Mouse (Mus musculus): Measurements from ENCODE around the gene Btbd9. TPM values are rescaled to one million over a fixed set of nuclear protein-coding genes. Genes with fewer than 3 reads are reported as not detected.
"Not testable (repeated sequence)": the region's sequence is repeated elsewhere in the genome, so short reads cannot be mapped to it uniquely, and the experiment has no call there.

Gene Btbd9
- polyA plus RNA-seq, 1 experiment from 2014 or later = 59.7 TPM

- H3K27me3 ChIP-seq (ENCODE audit: control insufficient read depth, insufficient read depth, low read length) = no peaks in the 10 kb centered on the region
Measured at GRCm38 (mm10) chr17:30513034-30513433, 63.3 kb downstream of the Btbd9 start.

GRCm38 (mm10) chr17:30512531-30512930 is 63.8 kb downstream of the Btbd9 start:
- DNase-seq (ENCODE audit: low spot score, missing footprints) (no peak), ATAC-seq (ENCODE audit: low FRiP score) (no peak)
- Histone ChIP-seq H3K9ac (ENCODE audit: low read length) (no peak overlapping the region), H3K4me2 (no peak overlapping the region), H3K4me3 (ENCODE audit: low read depth, low read length) (no peak overlapping the region), H3K36me3 (ENCODE audit: control insufficient read depth, insufficient read depth, low read length) (no peaks in the 10 kb centered on the region), H3K27me3 (ENCODE audit: control insufficient read depth, insufficient read depth, low read length) (no peaks in the 10 kb centered on the region), H3K9me3 (ENCODE audit: control insufficient read depth, low read length) (no peaks in the 10 kb centered on the region), H3K4me1 (ENCODE audit: control insufficient read depth, insufficient read depth, low read length) (peaks cover 9% of the 10 kb centered on the region), H3K27ac (ENCODE audit: low read depth, low read length) (no peak overlapping the region)
- WGBS = 92% methylated on average over 7 of the region's 7 CpGs

More at GRCm38 (mm10) chr17:30513034-30513433, 63.3 kb downstream of the Btbd9 start:
- 90% methylated on average over 9 of the region's 9 CpGs for WGBS
- H3K4me2 ChIP-seq = no peak overlapping the region
- no peaks in the 10 kb centered on the region for H3K36me3 ChIP-seq (ENCODE audit: control insufficient read depth, insufficient read depth, low read length)
- H3K9ac ChIP-seq (ENCODE audit: low read length) = no peak overlapping the region
- no peak overlapping the region for H3K4me3 ChIP-seq (ENCODE audit: low read depth, low read length)
- peaks cover 6% of the 10 kb centered on the region for H3K4me1 ChIP-seq (ENCODE audit: control insufficient read depth, insufficient read depth, low read length)
- no peak for DNase-seq (ENCODE audit: low spot score, missing footprints)
- ATAC-seq (ENCODE audit: low FRiP score) = no peak
- H3K27ac ChIP-seq (ENCODE audit: low read depth, low read length) = no peak overlapping the region
- H3K9me3 ChIP-seq (ENCODE audit: control insufficient read depth, low read length) = no peaks in the 10 kb centered on the region

- no peak overlapping the region for H3K27ac ChIP-seq (ENCODE audit: low read depth, low read length)
- ATAC-seq (ENCODE audit: low FRiP score) = no peak
- no peaks in the 10 kb centered on the region for H3K36me3 ChIP-seq (ENCODE audit: control insufficient read depth, insufficient read depth, low read length)
- H3K27me3 ChIP-seq (ENCODE audit: control insufficient read depth, insufficient read depth, low read length) = no peaks in the 10 kb centered on the region
- WGBS = 80% methylated on average over 4 of the region's 4 CpGs
- no peaks in the 10 kb centered on the region for H3K9me3 ChIP-seq (ENCODE audit: control insufficient read depth, low read length)
- no peak overlapping the region for H3K4me3 ChIP-seq (ENCODE audit: low read depth, low read length)
- no peak overlapping the region for H3K4me2 ChIP-seq
- peaks cover 14% of the 10 kb centered on the region for H3K4me1 ChIP-seq (ENCODE audit: control insufficient read depth, insufficient read depth, low read length)
- no peak overlapping the region for H3K9ac ChIP-seq (ENCODE audit: low read length)
- no peak for DNase-seq (ENCODE audit: low spot score, missing footprints)
Measured at GRCm38 (mm10) chr17:30512007-30512406, 64.3 kb downstream of the Btbd9 start.

GRCm38 (mm10) chr17:30511399-30511798 is 64.9 kb downstream of the Btbd9 start:
- H3K36me3 ChIP-seq (ENCODE audit: control insufficient read depth, insufficient read depth, low read length) = no peaks in the 10 kb centered on the region
- H3K27me3 ChIP-seq (ENCODE audit: control insufficient read depth, insufficient read depth, low read length) = no peaks in the 10 kb centered on the region
- no peak overlapping the region for H3K27ac ChIP-seq (ENCODE audit: low read depth, low read length)
- H3K4me2 ChIP-seq = no peak overlapping the region
- H3K4me3 ChIP-seq (ENCODE audit: low read depth, low read length) = no peak overlapping the region
- WGBS = 88% methylated on average over 6 of the region's 6 CpGs
- no peak for DNase-seq (ENCODE audit: low spot score, missing footprints)
- no peak for ATAC-seq (ENCODE audit: low FRiP score)
- H3K9ac ChIP-seq (ENCODE audit: low read length) = no peak overlapping the region
- H3K4me1 ChIP-seq (ENCODE audit: control insufficient read depth, insufficient read depth, low read length) = peaks cover 18% of the 10 kb centered on the region
- H3K9me3 ChIP-seq (ENCODE audit: control insufficient read depth, low read length) = no peaks in the 10 kb centered on the region

- H3K4me3 ChIP-seq (ENCODE audit: low read depth, low read length) = no peak overlapping the region
- H3K4me1 ChIP-seq (ENCODE audit: control insufficient read depth, insufficient read depth, low read length) = peaks cover 21% of the 10 kb centered on the region
- H3K4me2 ChIP-seq = no peak overlapping the region
- WGBS = 62% methylated on average over 6 of the region's 6 CpGs
- H3K36me3 ChIP-seq (ENCODE audit: control insufficient read depth, insufficient read depth, low read length) = no peaks in the 10 kb centered on the region
- no peak for ATAC-seq (ENCODE audit: low FRiP score)
- H3K27ac ChIP-seq (ENCODE audit: low read depth, low read length) = no peak overlapping the region
- no peaks in the 10 kb centered on the region for H3K27me3 ChIP-seq (ENCODE audit: control insufficient read depth, insufficient read depth, low read length)
- H3K9ac ChIP-seq (ENCODE audit: low read length) = no peak overlapping the region
- no peaks in the 10 kb centered on the region for H3K9me3 ChIP-seq (ENCODE audit: control insufficient read depth, low read length)
- DNase-seq (ENCODE audit: low spot score, missing footprints) = no peak
Measured at GRCm38 (mm10) chr17:30510171-30510570, 66.1 kb downstream of the Btbd9 start.

- Histone ChIP-seq H3K9me3 (ENCODE audit: control insufficient read depth, low read length) (no peaks in the 10 kb centered on the region), H3K9ac (ENCODE audit: low read length) (no peak overlapping the region), H3K4me1 (ENCODE audit: control insufficient read depth, insufficient read depth, low read length) (peaks cover 21% of the 10 kb centered on the region), H3K4me2 (no peak overlapping the region), H3K4me3 (ENCODE audit: low read depth, low read length) (no peak overlapping the region), H3K27ac (ENCODE audit: low read depth, low read length) (no peak overlapping the region), H3K36me3 (ENCODE audit: control insufficient read depth, insufficient read depth, low read length) (no peaks in the 10 kb centered on the region), H3K27me3 (ENCODE audit: control insufficient read depth, insufficient read depth, low read length) (no peaks in the 10 kb centered on the region)
- no peak for DNase-seq (ENCODE audit: low spot score, missing footprints)
- 90% methylated on average over 6 of the region's 6 CpGs for WGBS
- ATAC-seq (ENCODE audit: low FRiP score) = no peak
Measured at GRCm38 (mm10) chr17:30509646-30510045, 66.6 kb downstream of the Btbd9 start.

- Histone ChIP-seq H3K4me3 (ENCODE audit: low read depth, low read length) (no peak overlapping the region), H3K4me1 (ENCODE audit: control insufficient read depth, insufficient read depth, low read length) (peaks cover 21% of the 10 kb centered on the region), H3K36me3 (ENCODE audit: control insufficient read depth, insufficient read depth, low read length) (no peaks in the 10 kb centered on the region), H3K27me3 (ENCODE audit: control insufficient read depth, insufficient read depth, low read length) (no peaks in the 10 kb centered on the region), H3K4me2 (no peak overlapping the region), H3K27ac (ENCODE audit: low read depth, low read length) (no peak overlapping the region; the same call in 1 of the 2 replicates), H3K9ac (ENCODE audit: low read length) (no peak overlapping the region; the same call in 1 of the 2 replicates), H3K9me3 (ENCODE audit: control insufficient read depth, low read length) (no peaks in the 10 kb centered on the region)
- DNase-seq (ENCODE audit: low spot score, missing footprints) (no peak), ATAC-seq (ENCODE audit: low FRiP score) (no peak)
- 72% methylated on average over 9 of the region's 9 CpGs for WGBS
Measured at GRCm38 (mm10) chr17:30507636-30508576, 68.4 kb downstream of the Btbd9 start.

- H3K4me3 ChIP-seq (ENCODE audit: low read depth, low read length) = no peak overlapping the region
- peak overlapping the region; percentile 12; the same call in 1 of the 2 replicates for H3K9ac ChIP-seq (ENCODE audit: low read length)
- H3K27ac ChIP-seq (ENCODE audit: low read depth, low read length) = peak overlapping the region; percentile 40; the same call in 1 of the 2 replicates
- no peaks in the 10 kb centered on the region for H3K27me3 ChIP-seq (ENCODE audit: control insufficient read depth, insufficient read depth, low read length)
- DNase-seq (ENCODE audit: low spot score, missing footprints) (peak; percentile 91), ATAC-seq (ENCODE audit: low FRiP score) (no peak)
- H3K9me3 ChIP-seq (ENCODE audit: control insufficient read depth, low read length) = no peaks in the 10 kb centered on the region
- 31% methylated on average over 5 of the region's 5 CpGs for WGBS
- H3K4me2 ChIP-seq = no peak overlapping the region
- H3K4me1 ChIP-seq (ENCODE audit: control insufficient read depth, insufficient read depth, low read length) = peaks cover 21% of the 10 kb centered on the region
- H3K36me3 ChIP-seq (ENCODE audit: control insufficient read depth, insufficient read depth, low read length) = no peaks in the 10 kb centered on the region
Measured at GRCm38 (mm10) chr17:30506916-30507315, 69.4 kb downstream of the Btbd9 start.

GRCm38 (mm10) chr17:30499541-30499940 is 76.7 kb downstream of the Btbd9 start:
- H3K27me3 ChIP-seq (ENCODE audit: control insufficient read depth, insufficient read depth, low read length); H3K4me2 ChIP-seq; H3K9ac ChIP-seq (ENCODE audit: low read length); H3K4me1 ChIP-seq (ENCODE audit: control insufficient read depth, insufficient read depth, low read length); H3K27ac ChIP-seq (ENCODE audit: low read depth, low read length); H3K4me3 ChIP-seq (ENCODE audit: low read depth, low read length); DNase-seq (ENCODE audit: low spot score, missing footprints); H3K36me3 ChIP-seq (ENCODE audit: control insufficient read depth, insufficient read depth, low read length); ATAC-seq (ENCODE audit: low FRiP score); H3K9me3 ChIP-seq (ENCODE audit: control insufficient read depth, low read length): not testable (repeated sequence)
- WGBS = 97% methylated on average over 11 of the region's 11 CpGs

All from midbrain, embryonic 11.5 days (tissue).